Mouse (Mus musculus): ENCODE measurements around the gene Phf6. TPM values are rescaled to one million over a fixed set of nuclear protein-coding genes. Genes with fewer than 3 reads are reported as not detected.

The Phf6 gene
- polyA plus RNA-seq, 1 experiment from 2014 or later = 40.4 TPM

DNA sequence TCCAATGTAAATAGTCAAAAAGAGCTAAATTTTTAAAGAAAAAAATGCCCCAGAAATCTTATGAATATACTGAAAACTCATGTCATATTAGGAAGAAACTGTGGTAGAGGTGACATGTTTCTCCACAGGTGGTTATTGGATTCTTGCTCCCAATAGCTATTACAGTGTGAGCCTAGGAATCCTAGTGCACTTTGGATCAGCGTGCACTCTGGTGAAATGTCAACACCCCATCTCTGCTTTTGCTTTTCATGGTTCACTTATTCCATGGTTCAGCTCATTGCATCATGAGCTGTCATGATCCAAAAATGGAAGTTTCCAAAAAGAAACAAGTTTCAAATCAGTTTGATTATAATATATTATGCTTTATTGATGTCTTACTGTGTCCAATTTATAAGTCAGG lies 20.1 kb downstream of the Phf6 start:
- 74% methylated on average over 1 of the region's 1 CpGs for WGBS
- Histone ChIP-seq H3K9ac (no peak overlapping the region), H3K36me3 (no peaks in the 10 kb centered on the region), H3K9me3 (no peaks in the 10 kb centered on the region), H3K27me3 (no peaks in the 10 kb centered on the region), H3K4me2 (no peak overlapping the region), H3K4me3 (no peak overlapping the region), H3K4me1 (no peaks in the 10 kb centered on the region), H3K27ac (no peak overlapping the region)
- no peak for ATAC-seq (ENCODE audit: borderline replicate concordance, extremely low read depth, low FRiP score, low TSS enrichment)

DNA sequence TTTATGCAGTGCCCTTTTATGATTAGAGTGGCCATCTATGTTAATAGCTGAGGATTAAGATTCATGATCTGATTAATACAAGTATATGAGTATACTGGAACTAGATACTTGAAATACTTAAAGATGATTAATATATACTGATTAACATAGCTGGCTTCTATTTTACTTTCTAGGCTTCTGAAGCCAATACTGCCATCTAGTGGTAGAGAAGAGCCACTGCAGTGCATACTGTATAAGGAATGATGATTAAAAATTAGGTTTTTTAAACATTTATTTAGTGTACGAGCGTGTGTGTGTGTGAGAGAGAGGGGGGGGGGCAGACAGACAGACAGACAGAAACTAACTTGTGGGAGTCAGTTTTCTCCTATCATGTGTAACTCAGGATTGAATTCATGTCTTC lies 22.4 kb downstream of the Phf6 start:
- H3K4me2 ChIP-seq = no peak overlapping the region
- H3K4me1 ChIP-seq = no peaks in the 10 kb centered on the region
- WGBS = 19% methylated on average over 2 of the region's 2 CpGs
- no peak for ATAC-seq (ENCODE audit: borderline replicate concordance, extremely low read depth, low FRiP score, low TSS enrichment)
- H3K4me3 ChIP-seq = no peak overlapping the region
- no peaks in the 10 kb centered on the region for H3K27me3 ChIP-seq
- no peak overlapping the region for H3K27ac ChIP-seq
- no peaks in the 10 kb centered on the region for H3K36me3 ChIP-seq
- H3K9ac ChIP-seq = no peak overlapping the region
- no peaks in the 10 kb centered on the region for H3K9me3 ChIP-seq

DNA sequence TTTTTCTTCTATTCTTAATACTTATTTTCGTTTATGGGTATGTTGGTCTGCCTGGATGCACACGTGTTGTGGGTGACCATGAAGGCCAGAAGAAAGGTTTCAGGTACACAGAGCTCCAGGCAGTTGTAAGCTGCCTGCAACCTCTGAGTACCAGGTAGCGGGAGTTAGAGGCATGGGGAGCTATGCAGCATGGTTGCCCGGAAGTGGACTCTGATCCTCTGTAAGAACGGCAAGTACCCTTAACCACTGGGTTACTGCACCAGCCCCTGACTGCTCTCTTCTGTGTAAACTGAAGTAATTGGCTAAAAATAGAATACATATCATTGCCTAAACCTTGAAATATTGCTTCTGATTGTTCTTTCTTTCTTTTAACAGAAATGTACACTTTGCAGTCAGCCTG lies 33.4 kb downstream of the Phf6 start:
- H3K9me3 ChIP-seq = no peaks in the 10 kb centered on the region
- ATAC-seq (ENCODE audit: borderline replicate concordance, extremely low read depth, low FRiP score, low TSS enrichment) = no peak
- H3K27me3 ChIP-seq = no peaks in the 10 kb centered on the region
- WGBS = 88% methylated on average over 5 of the region's 5 CpGs
- peaks cover 6% of the 10 kb centered on the region for H3K36me3 ChIP-seq
- H3K4me1 ChIP-seq = no peaks in the 10 kb centered on the region
- H3K9ac ChIP-seq = no peak overlapping the region
- no peak overlapping the region for H3K4me2 ChIP-seq
- no peak overlapping the region for H3K4me3 ChIP-seq
- H3K27ac ChIP-seq = no peak overlapping the region

DNA sequence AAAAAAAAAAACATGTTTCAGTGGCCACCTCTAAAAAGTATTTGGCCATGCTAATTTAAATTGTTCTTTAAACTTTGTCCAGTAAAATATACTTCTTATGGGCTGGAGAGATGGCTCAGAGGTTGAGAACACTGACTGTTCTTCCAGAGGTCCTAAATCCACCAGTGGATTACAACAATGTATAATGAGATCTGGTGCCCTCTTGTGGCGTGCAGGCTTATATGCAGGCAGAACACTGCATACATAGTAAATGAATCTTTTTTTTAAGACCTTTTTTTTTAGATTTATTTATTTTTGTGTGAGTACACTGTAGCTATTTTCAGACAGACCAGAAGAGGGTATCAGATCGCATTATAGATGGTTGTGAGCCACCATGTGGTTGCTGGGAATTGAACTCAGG lies 37.6 kb downstream of the Phf6 start:
- H3K4me1 ChIP-seq = no peaks in the 10 kb centered on the region
- no peak overlapping the region for H3K27ac ChIP-seq
- H3K36me3 ChIP-seq = peaks cover 7% of the 10 kb centered on the region; the same call in 1 of the 2 replicates
- H3K9ac ChIP-seq = no peak overlapping the region
- H3K27me3 ChIP-seq = no peaks in the 10 kb centered on the region
- no peak overlapping the region for H3K4me2 ChIP-seq
- H3K9me3 ChIP-seq = no peaks in the 10 kb centered on the region
- 57% methylated on average over 2 of the region's 2 CpGs for WGBS
- no peak for ATAC-seq (ENCODE audit: borderline replicate concordance, extremely low read depth, low FRiP score, low TSS enrichment)
- no peak overlapping the region for H3K4me3 ChIP-seq

DNA sequence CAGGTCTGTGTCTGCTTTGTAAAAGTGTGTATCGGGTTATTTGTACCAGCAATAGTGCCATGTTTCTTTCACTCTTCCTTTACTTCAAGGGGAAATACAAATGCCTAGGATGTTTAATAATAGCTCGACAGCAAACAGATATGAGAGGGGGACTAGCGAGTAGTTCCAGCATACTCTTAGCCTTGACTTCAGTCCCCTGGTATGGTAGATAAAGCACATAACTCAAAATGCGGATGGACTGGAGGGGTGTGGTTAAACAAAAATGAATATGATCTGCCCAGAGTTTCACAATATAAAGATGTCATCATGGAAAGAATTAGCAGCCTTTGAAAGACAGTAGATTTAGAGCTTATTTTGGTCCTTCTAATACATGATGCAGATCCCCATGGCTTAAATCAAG lies 44.9 kb downstream of the Phf6 start:
- ATAC-seq (ENCODE audit: borderline replicate concordance, extremely low read depth, low FRiP score, low TSS enrichment) = no peak
- no peak overlapping the region for H3K4me2 ChIP-seq
- no peaks in the 10 kb centered on the region for H3K9me3 ChIP-seq
- no peak overlapping the region for H3K27ac ChIP-seq
- no peaks in the 10 kb centered on the region for H3K27me3 ChIP-seq
- H3K9ac ChIP-seq = no peak overlapping the region
- no peak overlapping the region for H3K4me3 ChIP-seq
- 77% methylated on average over 4 of the region's 4 CpGs for WGBS
- H3K36me3 ChIP-seq = peaks cover 4% of the 10 kb centered on the region; the same call in 1 of the 2 replicates
- no peaks in the 10 kb centered on the region for H3K4me1 ChIP-seq

DNA sequence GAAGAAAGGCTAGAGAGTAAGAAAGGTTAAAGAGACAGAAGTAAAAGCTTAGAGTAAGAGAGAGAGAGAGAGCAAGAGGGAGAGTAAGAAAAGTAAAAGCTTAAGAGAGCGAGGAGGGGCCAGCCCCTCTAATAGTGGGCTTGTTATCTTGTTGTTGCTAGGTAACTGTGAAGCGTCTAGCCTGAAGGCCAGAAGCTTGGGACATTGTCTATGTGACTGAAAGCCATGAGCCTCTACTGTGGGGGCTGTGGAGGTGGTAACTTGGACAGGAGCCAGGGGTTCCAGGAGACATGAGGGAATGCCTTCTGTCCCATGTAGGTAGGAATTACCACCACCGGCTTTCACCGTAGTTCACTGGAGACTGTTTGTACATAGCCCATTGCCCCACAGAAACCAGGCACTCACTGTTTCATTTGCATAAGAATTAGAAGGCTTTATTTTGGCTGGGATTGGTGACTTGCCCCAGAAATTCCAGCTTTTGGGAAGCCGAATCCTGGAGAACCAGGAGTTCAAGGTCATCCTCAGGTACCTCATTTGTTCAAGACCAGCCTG lies 49.6 kb downstream of the Phf6 start:
- WGBS = 58% methylated on average over 5 of the region's 5 CpGs
- H3K9me3 ChIP-seq = no peaks in the 10 kb centered on the region
- H3K27me3 ChIP-seq = no peaks in the 10 kb centered on the region
- H3K9ac ChIP-seq = no peak overlapping the region
- H3K4me3 ChIP-seq = no peak overlapping the region
- no peak overlapping the region for H3K27ac ChIP-seq
- no peak for ATAC-seq (ENCODE audit: borderline replicate concordance, extremely low read depth, low FRiP score, low TSS enrichment)
- H3K4me2 ChIP-seq = no peak overlapping the region
- H3K4me1 ChIP-seq = no peaks in the 10 kb centered on the region
- no peaks in the 10 kb centered on the region for H3K36me3 ChIP-seq

DNA sequence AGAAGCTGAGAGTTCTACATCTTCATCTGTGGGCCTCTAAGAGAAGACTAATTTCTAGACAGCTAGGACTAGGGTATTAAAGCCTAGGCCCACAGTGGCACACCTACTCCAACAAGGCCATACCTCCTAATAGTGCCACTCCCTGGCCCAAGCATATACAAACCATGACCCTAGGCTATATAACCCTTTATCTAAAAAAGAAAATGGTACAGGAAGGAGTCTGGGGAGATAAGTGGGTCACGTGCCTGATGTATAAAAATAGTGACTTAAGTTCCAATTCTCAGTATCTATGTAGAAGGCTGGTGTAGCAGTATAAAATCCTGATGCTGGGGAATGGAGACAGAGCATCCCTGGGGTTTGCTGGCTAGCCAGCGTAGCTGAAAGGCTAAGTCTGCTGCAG lies 53.1 kb downstream of the Phf6 start:
- no peaks in the 10 kb centered on the region for H3K36me3 ChIP-seq
- H3K4me3 ChIP-seq = no peak overlapping the region
- H3K4me2 ChIP-seq = no peak overlapping the region
- H3K27ac ChIP-seq = no peak overlapping the region
- no peak overlapping the region for H3K9ac ChIP-seq
- H3K27me3 ChIP-seq = no peaks in the 10 kb centered on the region
- ATAC-seq (ENCODE audit: borderline replicate concordance, extremely low read depth, low FRiP score, low TSS enrichment) = no peak
- no peaks in the 10 kb centered on the region for H3K9me3 ChIP-seq
- 75% methylated on average over 2 of the region's 2 CpGs for WGBS
- no peaks in the 10 kb centered on the region for H3K4me1 ChIP-seq

DNA sequence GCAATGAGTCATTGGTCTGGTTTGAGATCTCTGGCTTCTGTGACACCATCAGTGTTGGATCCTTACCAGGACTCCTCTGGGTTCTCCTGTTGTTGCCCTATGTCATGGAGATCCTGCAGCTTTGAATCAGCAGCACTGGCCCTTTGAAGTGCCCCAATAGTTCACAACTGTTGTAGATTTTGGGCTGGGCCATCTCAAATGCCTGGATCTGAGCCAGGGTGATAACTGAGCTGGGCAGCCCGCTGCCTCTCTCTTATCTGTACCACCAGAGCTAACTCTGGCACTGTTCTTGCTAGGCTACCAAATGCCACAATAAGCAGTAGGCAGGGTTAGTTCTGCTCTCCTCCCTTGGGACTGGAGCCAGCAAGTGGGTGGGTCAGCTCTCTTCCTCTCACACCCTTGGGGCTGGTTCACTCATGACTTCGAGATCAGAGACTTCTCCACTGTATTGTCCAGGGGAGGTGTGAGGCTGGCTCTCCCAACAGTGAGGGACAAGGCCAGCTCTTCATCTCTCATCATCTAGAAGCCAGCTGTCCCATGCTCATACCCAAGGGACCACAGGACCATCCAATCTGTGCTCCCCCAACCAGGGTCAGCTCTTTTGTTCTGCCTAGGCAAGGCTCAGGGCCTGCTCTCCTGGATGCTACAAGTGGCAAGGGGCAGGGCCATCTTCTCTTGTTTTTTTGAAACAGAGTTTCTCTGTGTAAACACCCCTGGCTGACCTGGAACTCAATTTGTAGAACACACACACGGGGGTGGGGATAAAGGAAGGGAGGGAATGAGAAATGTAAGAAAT lies 59.3 kb downstream of the Phf6 start:
- Histone ChIP-seq H3K9me3 (no peaks in the 10 kb centered on the region), H3K27me3 (no peaks in the 10 kb centered on the region), H3K4me3 (no peak overlapping the region), H3K4me2 (no peak overlapping the region), H3K27ac (no peak overlapping the region), H3K36me3 (no peaks in the 10 kb centered on the region), H3K9ac (no peak overlapping the region), H3K4me1 (peaks cover 6% of the 10 kb centered on the region; the same call in 1 of the 2 replicates)
- WGBS = 26% methylated on average over 3 of the region's 3 CpGs
- peak; percentile 59; the same call in 1 of the 2 replicates for ATAC-seq (ENCODE audit: borderline replicate concordance, extremely low read depth, low FRiP score, low TSS enrichment)

DNA sequence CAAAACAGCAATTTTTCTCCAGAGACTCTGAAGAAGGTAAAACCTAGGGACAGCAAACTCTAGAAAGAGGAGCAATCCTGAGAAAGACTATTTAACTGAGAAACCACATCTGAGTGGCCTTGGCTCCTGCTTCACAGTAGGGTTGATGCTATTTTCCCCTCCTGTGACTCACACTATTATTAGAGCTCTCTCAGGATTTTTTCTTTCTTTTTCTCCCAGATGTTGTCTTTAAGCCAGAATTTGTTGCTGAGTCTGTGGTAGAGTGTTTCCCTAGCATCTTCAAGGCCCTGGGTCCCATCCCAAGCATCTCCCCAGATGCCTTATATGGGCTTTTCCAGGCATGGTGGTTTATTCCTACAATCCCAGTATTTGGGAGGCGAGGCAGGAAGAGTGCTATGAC lies 60.1 kb downstream of the Phf6 start:
- 82% methylated on average over 1 of the region's 1 CpGs for WGBS
- Histone ChIP-seq H3K4me3 (no peak overlapping the region), H3K27me3 (no peaks in the 10 kb centered on the region), H3K36me3 (no peaks in the 10 kb centered on the region), H3K4me2 (no peak overlapping the region), H3K9ac (no peak overlapping the region), H3K9me3 (no peaks in the 10 kb centered on the region), H3K4me1 (peaks cover 6% of the 10 kb centered on the region; the same call in 1 of the 2 replicates), H3K27ac (no peak overlapping the region)
- no peak for ATAC-seq (ENCODE audit: borderline replicate concordance, extremely low read depth, low FRiP score, low TSS enrichment)

DNA sequence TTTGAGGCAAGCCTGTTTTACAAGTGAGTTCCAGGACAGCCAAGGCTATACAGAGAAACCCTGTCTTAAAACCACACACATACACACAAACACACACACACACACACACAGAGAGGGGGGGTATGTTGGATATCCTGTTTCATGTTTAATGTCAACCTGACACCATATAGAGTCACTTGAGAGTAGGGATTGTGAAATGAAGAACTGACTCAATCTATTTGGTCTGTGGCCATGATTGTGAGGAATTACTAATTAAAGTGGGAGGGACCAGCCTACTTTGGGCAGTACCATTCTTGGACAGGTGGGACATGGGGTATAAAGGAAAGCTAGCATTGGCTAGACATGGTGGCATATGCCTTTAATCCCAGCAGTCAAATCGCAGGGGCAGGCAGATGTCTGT lies 60.6 kb downstream of the Phf6 start:
- no peak for ATAC-seq (ENCODE audit: borderline replicate concordance, extremely low read depth, low FRiP score, low TSS enrichment)
- no peak overlapping the region for H3K27ac ChIP-seq
- WGBS = 89% methylated on average over 1 of the region's 1 CpGs
- H3K9me3 ChIP-seq = no peaks in the 10 kb centered on the region
- H3K4me3 ChIP-seq = no peak overlapping the region
- H3K4me1 ChIP-seq = peaks cover 6% of the 10 kb centered on the region; the same call in 1 of the 2 replicates
- no peak overlapping the region for H3K9ac ChIP-seq
- no peaks in the 10 kb centered on the region for H3K36me3 ChIP-seq
- no peaks in the 10 kb centered on the region for H3K27me3 ChIP-seq
- no peak overlapping the region for H3K4me2 ChIP-seq

DNA sequence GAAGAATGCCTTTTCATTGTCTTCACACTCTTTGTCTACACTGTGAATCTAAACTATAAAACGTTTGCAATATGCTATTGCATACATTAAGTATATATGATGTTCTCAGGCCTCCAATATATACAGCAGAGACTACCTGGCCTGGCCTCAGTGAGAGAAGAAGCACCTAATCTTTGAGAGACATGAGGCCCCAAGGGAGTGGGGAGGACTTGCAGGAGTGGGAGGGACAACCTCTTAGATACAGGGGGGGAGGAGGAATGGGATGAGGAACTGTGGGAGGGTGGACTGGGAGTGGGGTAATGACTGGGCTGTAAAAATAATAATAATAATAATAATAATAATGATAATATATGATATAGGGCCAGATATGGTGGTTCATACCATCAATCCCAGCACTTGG lies 66.5 kb downstream of the Phf6 start:
- Histone ChIP-seq H3K9ac (no peak overlapping the region), H3K4me3 (no peak overlapping the region), H3K27ac (no peak overlapping the region), H3K4me1 (no peaks in the 10 kb centered on the region), H3K36me3 (no peaks in the 10 kb centered on the region), H3K9me3 (no peaks in the 10 kb centered on the region), H3K4me2 (no peak overlapping the region), H3K27me3 (no peaks in the 10 kb centered on the region)
- 47% methylated on average over 1 of the region's 1 CpGs for WGBS
- ATAC-seq (ENCODE audit: borderline replicate concordance, extremely low read depth, low FRiP score, low TSS enrichment) = no peak

DNA sequence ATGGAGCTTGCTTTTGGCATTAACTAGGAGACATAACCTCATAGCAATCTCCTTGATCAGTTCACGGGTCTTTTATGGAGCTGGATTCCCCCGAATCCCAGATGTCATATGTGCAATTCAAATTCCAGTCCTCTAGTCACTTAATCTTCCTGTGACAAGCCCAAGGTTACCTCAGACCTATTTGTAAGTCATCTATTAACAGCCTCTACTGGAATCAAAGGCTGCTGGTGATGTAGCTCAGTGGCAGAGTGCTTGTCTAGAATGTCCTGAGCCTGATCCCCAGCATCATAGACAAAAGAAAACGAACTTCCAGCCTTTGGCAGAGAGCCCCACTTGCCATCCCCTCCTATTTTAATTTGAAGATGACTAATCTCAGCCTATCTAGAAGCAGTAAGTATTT lies 69.3 kb downstream of the Phf6 start:
- H3K4me2 ChIP-seq = no peak overlapping the region
- no peak overlapping the region for H3K9ac ChIP-seq
- no peak overlapping the region for H3K4me3 ChIP-seq
- no peak for ATAC-seq (ENCODE audit: borderline replicate concordance, extremely low read depth, low FRiP score, low TSS enrichment)
- no peak overlapping the region for H3K27ac ChIP-seq
- no peaks in the 10 kb centered on the region for H3K4me1 ChIP-seq
- no peaks in the 10 kb centered on the region for H3K36me3 ChIP-seq
- H3K9me3 ChIP-seq = no peaks in the 10 kb centered on the region
- no peaks in the 10 kb centered on the region for H3K27me3 ChIP-seq
- WGBS = 58% methylated on average over 3 of the region's 3 CpGs

Measured in lung, embryonic 15.5 days (tissue).